Comparison of ENCODE assay signal across 31 mouse cellular contexts in the genomic region with DNA sequence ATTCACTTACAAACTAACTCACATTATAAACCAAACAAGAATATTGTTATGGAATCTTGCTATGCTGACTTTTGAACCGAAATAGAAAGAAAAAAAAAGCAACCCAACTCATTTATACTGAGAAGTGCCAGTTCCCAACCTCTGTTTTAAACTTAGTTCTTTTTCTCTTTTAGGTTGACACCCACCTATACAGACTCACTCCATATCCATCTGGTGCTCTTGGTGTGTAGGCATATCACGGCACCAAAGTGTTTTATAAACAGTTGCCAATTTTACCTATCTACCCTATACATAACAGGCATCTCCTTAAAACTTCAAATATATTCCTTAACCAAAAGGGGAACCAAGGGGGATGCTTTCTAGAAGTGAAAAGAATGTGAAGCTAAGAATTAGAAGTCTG.
"Had no signal": no experiment of that assay in that cellular context is flagged by ENCODE, and none has a peak within 500 bp of the region (broad histone marks: within the 10 kb centered on the region; RNA-seq: fewer than 3 reads in every experiment).

No protein-coding gene starts in this region.

- H3K27ac ChIP-seq: limb, embryonic 10.5 days; limb, embryonic 12.5 days; limb, embryonic 13.5 days; limb, embryonic 15.5 days; liver, embryonic 12.5 days; liver, embryonic 13.5 days; liver, embryonic 14.5 days; liver, embryonic 15.5 days; lung, embryonic 15.5 days; macrophage; midbrain, embryonic 10.5 days; midbrain, embryonic 12.5 days; midbrain, embryonic 13.5 days; midbrain, embryonic 15.5 days had no signal

- H3K27me3 ChIP-seq: limb, embryonic 12.5 days; limb, embryonic 13.5 days; limb, embryonic 15.5 days; liver, embryonic 12.5 days; liver, embryonic 13.5 days; liver, embryonic 15.5 days; lung, embryonic 15.5 days; megakaryocyte, embryonic 14.5 days; midbrain, embryonic 13.5 days; midbrain, embryonic 15.5 days had no signal

- H3K4me3 ChIP-seq: limb, embryonic 10.5 days; limb, embryonic 12.5 days; limb, embryonic 13.5 days; limb, embryonic 15.5 days; liver, embryonic 12.5 days; liver, embryonic 13.5 days; liver, embryonic 15.5 days; lung, embryonic 15.5 days; megakaryocyte, embryonic 14.5 days; midbrain, embryonic 10.5 days; midbrain, embryonic 12.5 days; midbrain, embryonic 13.5 days; midbrain, embryonic 15.5 days; myocyte had no signal

- H3K9ac ChIP-seq: limb, embryonic 12.5 days; limb, embryonic 13.5 days; limb, embryonic 15.5 days; liver, embryonic 12.5 days; liver, embryonic 13.5 days; liver, embryonic 14.5 days; liver, embryonic 15.5 days; liver, postnatal 0 days; lung, embryonic 14.5 days; lung, embryonic 15.5 days; midbrain, embryonic 12.5 days; midbrain, embryonic 13.5 days; midbrain, embryonic 15.5 days had no signal

- DNase-seq: left cerebral cortex, postnatal 4 days; liver; liver, embryonic 13.5 days; liver, postnatal 0 days; lung, adult 18-20 months; lung, adult 2 months; lung, embryonic 14.5 days; lung, postnatal 10 days; lung, postnatal 14 days; lung, postnatal 36 days; lung, postnatal 4 days; midbrain, embryonic 14.5 days had no signal

- H3K4me1 ChIP-seq: limb, embryonic 10.5 days; limb, embryonic 12.5 days; limb, embryonic 15.5 days; liver, embryonic 12.5 days; liver, embryonic 13.5 days; liver, embryonic 15.5 days; lung, embryonic 15.5 days; megakaryocyte, embryonic 14.5 days; midbrain, embryonic 10.5 days; midbrain, embryonic 12.5 days; midbrain, embryonic 13.5 days; midbrain, embryonic 15.5 days had no signal

- H3K4me2 ChIP-seq: limb, embryonic 12.5 days; limb, embryonic 13.5 days; limb, embryonic 15.5 days; liver, embryonic 11.5 days; liver, embryonic 12.5 days; liver, embryonic 13.5 days; liver, embryonic 15.5 days; lung, embryonic 14.5 days; lung, embryonic 15.5 days; midbrain, embryonic 11.5 days; midbrain, embryonic 12.5 days; midbrain, embryonic 13.5 days; midbrain, embryonic 15.5 days had no signal

- ATAC-seq: liver, embryonic 12.5 days; liver, postnatal 0 days; lung, postnatal 0 days; midbrain, embryonic 13.5 days; midbrain, embryonic 15.5 days; midbrain, embryonic 16.5 days had no signal

- H3K36me3 ChIP-seq: limb, embryonic 10.5 days; limb, embryonic 12.5 days; limb, embryonic 13.5 days; limb, embryonic 15.5 days; liver, embryonic 12.5 days; liver, embryonic 13.5 days; liver, embryonic 15.5 days; lung, embryonic 15.5 days; midbrain, embryonic 10.5 days; midbrain, embryonic 12.5 days; midbrain, embryonic 13.5 days; midbrain, embryonic 15.5 days had no signal

- H3K9me3 ChIP-seq: limb, embryonic 10.5 days; limb, embryonic 12.5 days; limb, embryonic 13.5 days; limb, embryonic 15.5 days; liver, embryonic 12.5 days; liver, embryonic 13.5 days; liver, embryonic 15.5 days; lung, embryonic 15.5 days; megakaryocyte, embryonic 14.5 days; midbrain, embryonic 10.5 days; midbrain, embryonic 12.5 days; midbrain, embryonic 13.5 days; midbrain, embryonic 15.5 days had no signal
